Mouse (Mus musculus) heart, adult 9 months (tissue): Measurements from ENCODE around the gene Cdc42bpa.

Experiments used
- DNase-seq, 2 experiments: peaks; one replicate each; pipeline ENCODE4 v3.0.0; 2022; ENCODE audit warnings: low spot score in 2 of 2

Cdc42bpa gene

DNA sequence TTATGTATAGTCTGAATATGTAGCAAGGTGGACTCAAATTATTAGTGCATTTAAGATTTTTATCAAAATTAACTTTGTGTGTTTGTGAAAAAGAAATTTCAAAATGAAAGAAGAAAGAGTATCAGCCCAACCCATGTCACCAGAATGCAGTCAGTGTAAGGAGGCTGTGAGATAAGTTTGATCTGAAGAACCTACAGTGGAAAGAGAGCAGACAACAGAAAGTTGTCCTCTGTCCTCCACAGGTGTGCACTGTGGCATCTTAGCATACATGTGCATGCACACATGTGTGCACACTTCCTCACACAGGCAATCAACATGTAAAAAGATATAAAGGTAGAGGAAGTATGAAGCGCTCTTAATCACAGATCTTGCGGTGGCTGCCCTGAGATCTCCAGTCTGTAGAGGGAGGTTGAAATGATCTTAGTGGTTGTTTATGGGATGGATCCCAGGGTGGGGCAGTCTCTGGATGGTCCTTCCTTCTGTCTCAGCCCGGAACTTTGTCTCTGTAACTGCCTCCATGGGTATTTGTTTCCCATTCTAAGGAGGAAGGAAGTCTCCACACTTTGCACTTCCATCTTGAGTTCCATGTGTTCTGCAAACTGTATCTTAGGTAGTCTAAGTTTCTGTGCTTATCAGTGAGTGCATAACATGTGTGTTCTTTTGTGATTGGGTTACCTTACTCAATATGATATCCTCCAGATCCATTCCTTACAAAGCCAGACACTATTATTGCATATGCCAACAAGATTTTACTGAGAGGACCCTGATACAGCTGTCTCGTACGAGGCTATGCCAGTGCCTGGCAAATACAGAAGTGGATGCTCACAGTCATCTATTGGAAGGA lies 71.7 kb downstream of the Cdc42bpa start:
- no peak for DNase-seq

GRCm38 (mm10) chr1:180037461-180037860 lies 77.2 kb downstream of the Cdc42bpa start:
- no peak for DNase-seq

GRCm38 (mm10) chr1:180044160-180044559 lies 83.9 kb downstream of the Cdc42bpa start:
- DNase-seq, result no peak

DNA sequence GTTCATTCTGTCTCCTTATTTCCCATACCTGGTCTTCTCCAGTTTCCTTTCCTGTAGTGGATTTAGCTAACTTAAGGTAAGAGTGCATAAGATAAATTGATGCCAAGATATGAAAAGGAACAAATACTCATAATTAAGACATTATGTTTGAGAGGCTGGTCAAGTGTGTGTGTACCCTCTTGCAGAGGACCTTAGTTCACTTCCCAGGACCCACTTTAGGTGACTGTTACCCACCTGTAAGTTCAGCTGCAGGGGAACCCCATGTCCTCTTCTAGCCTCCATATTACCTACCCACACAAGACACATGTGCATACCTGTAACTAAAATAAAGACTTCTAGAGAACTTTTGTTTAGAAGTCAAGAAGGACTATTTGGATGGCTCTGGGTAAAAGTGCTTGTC lies 84.9 kb downstream of the Cdc42bpa start:
- no peak for DNase-seq

GRCm38 (mm10) chr1:180089176-180089575 lies 128.9 kb downstream of the Cdc42bpa start:
- no peak for DNase-seq

DNA sequence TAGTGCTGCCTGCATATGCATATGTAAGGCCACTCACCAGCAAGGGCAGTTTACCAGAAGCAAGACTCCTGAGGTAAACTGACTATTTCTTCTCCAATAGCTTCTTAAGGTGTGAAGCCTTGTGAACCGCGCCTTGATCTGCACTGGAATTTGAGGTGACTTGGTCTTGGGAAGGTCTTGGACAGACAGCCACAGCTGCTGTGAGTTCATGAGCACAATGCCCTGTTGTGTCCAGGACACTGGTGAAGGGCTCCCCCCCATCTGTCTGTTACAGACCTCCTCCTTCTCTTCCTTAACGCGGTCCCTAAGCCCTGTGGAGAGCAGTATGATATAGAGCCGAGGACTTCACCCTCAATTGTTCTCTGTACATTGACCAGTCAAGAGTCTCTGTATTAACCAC lies 138.2 kb downstream of the Cdc42bpa start:
- DNase-seq, result no peak

DNA sequence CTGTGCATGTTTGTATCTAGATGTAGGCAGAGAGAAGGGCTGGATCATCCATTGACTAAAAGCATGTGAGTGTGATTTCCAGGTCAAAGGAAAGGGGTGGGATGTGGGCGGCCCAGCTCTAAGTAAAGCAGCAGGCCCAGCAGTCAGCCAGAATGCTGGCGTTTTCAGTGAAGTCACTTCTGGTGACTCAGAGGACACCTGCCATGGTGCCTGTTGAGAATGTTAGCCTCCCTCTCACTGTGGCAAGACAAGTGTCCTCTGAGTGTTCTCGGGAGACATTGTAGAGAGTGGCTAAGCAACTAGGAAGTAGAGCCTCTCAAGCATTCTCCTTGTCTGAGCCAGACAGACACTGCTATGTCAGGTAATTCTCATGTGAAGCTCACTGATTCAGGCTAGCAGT lies 144.3 kb downstream of the Cdc42bpa start:
- no peak for DNase-seq

DNA sequence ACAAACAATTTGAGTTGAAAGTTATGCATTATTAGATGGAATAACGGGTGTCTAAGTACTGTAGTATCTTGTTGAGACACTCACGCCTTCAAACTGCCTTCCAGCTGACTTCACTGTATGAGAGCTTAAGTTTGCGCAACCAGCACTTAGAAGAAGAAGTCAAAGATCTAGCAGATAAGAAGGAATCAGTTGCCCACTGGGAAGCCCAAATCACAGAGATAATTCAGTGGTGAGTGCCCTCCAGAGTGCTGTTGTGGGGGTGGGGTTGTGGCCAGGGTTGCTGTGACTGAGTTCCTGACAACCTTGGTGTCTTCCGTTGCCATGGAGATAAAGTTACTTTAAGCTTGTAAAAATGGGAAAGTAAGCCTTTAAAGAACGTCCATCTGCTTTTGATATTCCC lies 148.8 kb downstream of the Cdc42bpa start:
- DNase-seq, result no peak

DNA sequence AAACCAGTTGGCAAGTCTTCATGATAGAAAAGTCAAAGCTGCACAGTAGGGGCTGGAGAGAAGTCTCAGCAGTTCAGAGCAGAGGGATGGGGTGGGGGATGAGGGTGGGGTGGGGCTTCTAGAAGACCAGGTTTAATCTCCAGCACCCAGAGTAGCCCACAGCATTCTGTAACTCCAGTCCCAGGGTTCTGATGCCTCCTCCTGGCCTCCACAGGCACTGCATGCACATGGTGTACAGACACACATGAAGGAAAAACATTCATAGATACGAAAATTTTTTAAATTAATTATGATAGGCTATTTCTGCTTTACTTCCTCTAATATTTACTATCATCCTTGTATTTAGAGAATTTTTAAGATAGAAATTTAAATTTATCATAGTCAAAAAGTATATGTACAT lies 156.3 kb downstream of the Cdc42bpa start:
- no peak for DNase-seq

GRCm38 (mm10) chr1:180118233-180118632 lies 158.0 kb downstream of the Cdc42bpa start:
- DNase-seq, result no peak

DNA sequence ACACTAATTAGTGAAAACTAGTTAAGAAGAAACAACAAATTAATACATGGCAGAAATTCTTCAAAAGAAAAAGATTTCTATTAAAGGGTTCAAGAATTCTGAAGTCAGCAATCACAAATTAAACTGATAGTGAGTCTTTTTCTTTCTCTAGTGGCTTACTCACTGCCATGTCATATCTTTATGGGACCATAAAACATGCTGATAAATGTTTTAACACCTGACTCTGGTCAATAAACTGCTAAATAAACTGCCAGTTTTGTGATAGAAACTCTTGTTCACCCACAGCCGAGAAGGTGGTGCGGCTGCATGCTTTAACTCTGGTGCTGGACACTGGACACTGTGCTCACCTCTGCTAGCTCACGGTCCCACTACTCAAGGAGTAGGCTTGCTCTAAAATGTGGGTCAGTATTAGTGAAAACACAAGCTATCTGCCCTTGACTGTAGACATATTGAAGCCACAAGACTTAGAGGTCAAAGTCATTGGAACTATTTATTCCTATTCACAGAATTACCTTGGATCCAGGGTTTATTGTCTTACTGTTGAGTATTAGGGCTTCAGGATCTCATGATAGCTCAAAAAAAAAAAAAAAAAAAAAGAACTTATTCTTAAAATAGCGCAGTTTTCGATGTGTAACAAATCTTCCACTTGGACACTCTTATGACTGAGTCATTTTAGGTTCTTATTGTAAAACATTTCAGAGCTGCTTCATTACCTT lies 168.0 kb downstream of the Cdc42bpa start:
- no peak for DNase-seq

- no peak for DNase-seq
These were observed 171.1 kb downstream of the Cdc42bpa start for GRCm38 (mm10) chr1:180131402-180131801.

DNA sequence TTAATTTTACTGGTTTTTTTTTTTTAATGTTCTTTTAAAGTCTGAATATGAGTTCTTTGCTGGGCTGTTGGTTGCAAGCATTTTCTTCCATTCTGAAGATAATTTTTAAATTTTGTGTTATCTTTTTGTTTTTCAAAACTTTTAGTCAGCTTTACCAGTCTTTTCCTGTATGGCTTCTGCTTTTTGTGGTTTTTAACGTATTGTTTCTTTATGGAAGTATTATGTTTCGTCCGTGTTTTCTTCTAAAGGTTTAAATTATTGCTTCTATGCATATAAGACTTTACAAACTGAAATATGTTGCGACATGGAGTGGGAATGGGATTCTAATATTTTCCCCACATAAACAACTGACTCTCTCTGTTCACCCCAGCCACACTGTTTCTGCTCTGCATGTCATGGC lies 171.9 kb downstream of the Cdc42bpa start:
- no peak for DNase-seq

GRCm38 (mm10) chr1:180139158-180139557 lies 178.9 kb downstream of the Cdc42bpa start:
- no peak for DNase-seq

GRCm38 (mm10) chr1:180140970-180141369 lies 180.7 kb downstream of the Cdc42bpa start:
- DNase-seq, result no peak

DNA sequence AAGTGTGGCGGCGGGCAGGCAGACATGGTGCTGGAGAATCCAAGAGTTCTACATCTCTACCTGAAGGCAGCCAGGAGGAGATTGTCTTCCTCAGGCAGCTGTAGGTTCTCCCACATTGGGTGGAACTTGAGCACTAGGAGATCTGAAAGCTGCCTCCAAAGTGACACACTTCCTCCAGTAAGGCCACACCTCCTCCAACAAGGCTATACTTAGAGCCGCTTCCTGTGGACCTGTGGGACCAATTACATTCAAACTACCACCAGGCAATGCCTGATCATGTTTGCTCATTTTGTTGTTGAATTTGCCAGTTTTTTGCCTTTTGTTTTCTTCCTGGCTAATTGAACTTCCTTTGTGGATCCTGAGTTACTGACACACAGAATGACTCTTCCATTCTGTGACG lies 187.8 kb downstream of the Cdc42bpa start:
- no peak for DNase-seq

DNA sequence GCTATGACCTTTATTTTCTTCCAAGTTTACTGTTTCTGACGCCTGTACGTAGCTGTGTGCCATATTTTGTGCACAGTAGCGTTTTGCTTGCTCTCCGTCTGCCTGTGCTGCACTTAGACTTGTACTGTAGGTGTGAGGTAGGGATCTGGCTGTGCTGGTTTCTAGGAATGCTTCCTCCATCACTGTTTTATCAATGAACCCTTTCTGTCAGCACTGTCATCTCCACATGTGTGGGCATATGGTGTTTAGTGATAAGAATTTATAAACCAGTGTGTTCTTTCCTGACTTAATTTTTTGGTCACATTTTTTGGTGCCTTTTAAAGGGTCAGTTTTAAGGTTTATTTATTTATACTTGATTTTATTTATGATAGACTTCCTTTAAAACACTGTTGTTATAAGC lies 188.3 kb downstream of the Cdc42bpa start:
- no peak for DNase-seq

- DNase-seq, result no peak
These were observed 190.9 kb downstream of the Cdc42bpa start for GRCm38 (mm10) chr1:180151191-180151590.

DNA sequence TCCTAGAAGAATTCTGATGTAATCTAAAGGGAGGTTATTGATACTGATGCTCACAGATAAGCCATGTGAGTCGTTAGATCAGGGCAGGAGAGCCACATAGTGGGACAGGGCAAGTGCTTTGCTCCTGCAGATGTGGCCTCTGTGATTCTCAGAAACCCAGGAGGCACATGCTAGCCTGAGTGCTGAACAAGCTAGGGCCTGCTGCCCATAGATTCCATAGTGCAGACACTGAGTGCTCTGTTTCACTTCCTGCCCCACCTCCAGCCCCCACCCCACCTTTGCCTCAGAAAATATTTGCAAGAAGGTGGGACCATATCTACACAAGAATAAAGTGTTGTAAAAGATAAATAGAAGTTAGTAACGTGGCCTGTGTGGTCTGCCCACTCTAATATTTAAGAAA lies 198.4 kb downstream of the Cdc42bpa start:
- no peak for DNase-seq

- no peak for DNase-seq
These were observed 200.3 kb downstream of the Cdc42bpa start for GRCm38 (mm10) chr1:180160545-180160944.

DNA sequence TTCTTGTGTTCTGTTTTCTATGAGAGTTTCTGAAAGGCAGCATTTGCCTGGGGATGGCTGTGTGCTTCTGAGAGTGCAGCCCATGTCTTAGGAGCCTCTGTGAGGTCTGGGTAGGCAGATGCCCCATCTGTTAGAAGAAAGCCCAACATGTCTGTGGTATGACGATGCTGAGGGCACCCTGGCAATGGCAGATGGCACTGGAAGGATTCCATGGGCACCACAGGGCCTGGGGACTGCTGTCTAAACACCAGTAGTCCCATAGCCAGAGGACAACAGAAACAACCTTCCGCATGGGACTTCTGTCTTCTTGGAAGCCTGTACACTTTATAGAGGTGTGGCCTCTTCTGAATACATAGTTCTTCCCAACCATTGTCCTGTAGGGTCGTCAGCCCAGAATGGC lies 200.9 kb downstream of the Cdc42bpa start:
- no peak for DNase-seq

DNA sequence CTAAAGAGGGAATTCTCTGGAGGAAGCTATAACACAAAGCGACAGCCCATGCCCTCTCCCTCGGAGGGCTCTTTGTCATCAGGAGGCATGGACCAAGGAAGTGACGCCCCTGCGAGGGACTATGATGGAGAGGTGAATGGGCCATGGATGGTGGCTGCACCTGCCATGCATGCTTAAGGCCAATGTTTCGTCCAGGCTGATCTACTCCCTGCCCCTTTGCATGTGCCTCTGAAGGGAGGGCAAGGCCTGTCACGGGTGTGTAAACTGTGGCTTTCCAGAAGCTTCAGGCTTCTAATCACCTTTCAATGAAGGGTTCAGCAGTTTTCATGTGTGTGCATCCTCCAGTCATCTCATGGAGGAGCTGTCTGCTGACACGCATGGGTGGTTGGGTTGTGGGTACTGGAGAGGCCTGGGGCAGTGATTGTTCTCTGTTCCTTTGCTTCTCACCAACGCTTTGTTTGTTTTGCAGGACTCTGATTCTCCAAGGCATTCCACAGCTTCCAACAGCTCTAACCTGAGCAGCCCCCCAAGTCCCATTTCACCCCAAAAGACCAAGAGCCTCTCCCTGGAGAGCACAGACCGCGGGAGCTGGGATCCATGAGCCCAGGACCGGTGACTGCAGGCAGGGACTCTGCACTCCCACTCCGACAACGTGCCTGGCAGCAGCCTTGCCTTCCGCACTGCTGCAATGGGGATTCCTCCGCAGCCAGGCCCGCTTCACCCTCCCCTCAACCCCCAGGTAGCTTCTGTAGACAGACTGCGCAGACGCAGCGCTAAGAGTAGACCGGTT lies 201.5 kb downstream of the Cdc42bpa start:
- DNase-seq, result no peak
